In genomic region chr11:84205776-84206175, GRCm38 (mm10) we compare ENCODE assay signal across 32 mouse cellular contexts. TPM values are rescaled to one million over a fixed set of nuclear protein-coding genes. Genes with fewer than 3 reads are reported as not detected.
DNase-seq lines count a peak whose midpoint lies in the region; TF ChIP-seq lines count a peak whose summit lies in the region.
"Had no signal": no experiment of that assay in that cellular context is flagged by ENCODE, and none has a peak within 500 bp of the region (broad histone marks: within the 10 kb centered on the region; RNA-seq: fewer than 3 reads in every experiment).

No protein-coding gene starts in this region.

- 16% methylated on average over 4 of the region's 4 CpGs for WGBS in thymus, adult 2 months

- TF ChIP-seq POLR2A in thymus, adult 2 months (IDR thresholded peaks at IDR 0.05; ENCODE audit: control insufficient read depth, extremely low read depth, insufficient read depth, low read length, poor library complexity): no peak

- peaks cover 3% of the 10 kb centered on the region for H3K4me1 ChIP-seq in thymus, adult 2 months (replicated peaks; ENCODE audit: control insufficient read depth, insufficient read depth, low read length)
- H3K4me1 ChIP-seq: hindbrain, embryonic 12.5 days; hindbrain, embryonic 15.5 days had no signal

- no peaks in the 10 kb centered on the region for H3K27me3 ChIP-seq in thymus, adult 2 months (ENCODE audit: control insufficient read depth, insufficient read depth, low read length)
- H3K27me3 ChIP-seq: forebrain, embryonic 13.5 days; hindbrain, embryonic 12.5 days; hindbrain, embryonic 15.5 days had no signal

- H3K27ac ChIP-seq in thymus, adult 2 months (ENCODE audit: control insufficient read depth, insufficient read depth, low read length): peak overlapping the region; percentile 57
- H3K27ac ChIP-seq: forebrain, embryonic 10.5 days; forebrain, embryonic 13.5 days; hindbrain, embryonic 12.5 days; hindbrain, embryonic 15.5 days had no signal

- no peak for TF ChIP-seq CTCF in thymus, adult 2 months (IDR thresholded peaks at IDR 0.05; ENCODE audit: borderline replicate concordance, control insufficient read depth, extremely low read depth, insufficient read depth, low read length, poor library complexity)

- H3K4me3 ChIP-seq in thymus, adult 2 months (ENCODE audit: control insufficient read depth, insufficient read depth, low read length): no peak overlapping the region
- H3K4me3 ChIP-seq: forebrain, embryonic 10.5 days; forebrain, embryonic 13.5 days; hindbrain, embryonic 12.5 days; hindbrain, embryonic 15.5 days had no signal

- DNase-seq in thymus, adult 2 months: peak; percentile 9
- DNase-seq in thymus, postnatal 10 days (ENCODE audit: low spot score in 2 of 2): peak; percentile 17 to 28
- peak; percentile 10 to 17 for DNase-seq in thymus, postnatal 36 days
- no peak for DNase-seq in urinary bladder, postnatal 36 days (ENCODE audit: low spot score in 2 of 2)
- DNase-seq in gastrocnemius, postnatal 4 days (ENCODE audit: low spot score in 2 of 2): no peak
- DNase-seq in adrenal gland, postnatal 14 days: no peak
- DNase-seq: adrenal gland, adult 8-10 months; adrenal gland, postnatal 36 days; cerebellum, adult 18-20 months; cerebellum, adult 9-10 months; cerebellum, postnatal 14 days; gastrocnemius, postnatal 10 days; gastrocnemius, postnatal 36 days; heart, adult 11 months had no signal

- H3K36me3 ChIP-seq in thymus, adult 2 months (ENCODE audit: control insufficient read depth, insufficient read depth, low read length): no peaks in the 10 kb centered on the region
- H3K36me3 ChIP-seq: hindbrain, embryonic 12.5 days; hindbrain, embryonic 15.5 days had no signal

RNA-seq across cellular contexts. Expression of gene Gm11437, which starts 38.5 kb away (rescaled TPM):
- not detected in 2 replicates for polyA plus RNA-seq in thymus, adult 2 months (2012; rRNA removed)
- total RNA-seq in gastrocnemius, postnatal 4 days (2021): not detected
- total RNA-seq in adrenal gland, postnatal 14 days (2021): 0.26 TPM in 1 of 2 replicates, not detected in the other
- total RNA-seq: adrenal gland, postnatal 36 days; ES-E14; gastrocnemius, adult 18-20 months; gastrocnemius, postnatal 10 days; gastrocnemius, postnatal 36 days; heart, adult 8-10 months; heart, postnatal 25 days; hematopoietic stem cell, adult 5-6 weeks had no signal
- polyA plus RNA-seq: activated CD4-positive, CD25-positive, alpha-beta regulatory T cell, adult 4 months; C2C12; CD4-positive, CD25-positive, alpha-beta regulatory T cell, adult 4 months; embryonic facial prominence, embryonic 11.5 days; embryonic facial prominence, embryonic 14.5 days; forebrain, embryonic 10.5 days; forebrain, embryonic 13.5 days; forebrain, embryonic 16.5 days; heart, embryonic 11.5 days; heart, embryonic 14.5 days; heart, postnatal 0 days; hindbrain, embryonic 12.5 days had no signal

Comparison
In these comparisons a context has a peak if more than half of its experiments do, and no peak if none do; other contexts are left out.
1. DNase-seq: peak in thymus, adult 2 months (single experiment), thymus, postnatal 10 days (2 of 2) and thymus, postnatal 36 days (2 of 2); none in urinary bladder, postnatal 36 days (0 of 2), gastrocnemius, postnatal 4 days (0 of 2) and adrenal gland, postnatal 14 days (single experiment).